Comparison of ENCODE assay signal across 28 mouse cellular contexts in genomic region chr8:105993226-105993625, GRCm38 (mm10). TPM values are rescaled to one million over a fixed set of nuclear protein-coding genes. Genes with fewer than 3 reads are reported as not detected.
"Had no signal": no experiment of that assay in that cellular context is flagged by ENCODE, and none has a peak within 500 bp of the region (broad histone marks: within the 10 kb centered on the region; RNA-seq: fewer than 3 reads in every experiment).

No protein-coding gene starts in this region.

- ATAC-seq: intestine, postnatal 0 days had no signal

- DNase-seq: kidney, adult 2 months; kidney, postnatal 25 days; layer of hippocampus, postnatal 36 days; lung, adult 2 months; midbrain, embryonic 14.5 days had no signal

- H3K4me3 ChIP-seq: layer of hippocampus, adult 2 months; left cerebral cortex, adult 2 months had no signal

- H3K4me2 ChIP-seq: midbrain, embryonic 11.5 days had no signal

- H3K27ac ChIP-seq: kidney, postnatal 0 days; layer of hippocampus, adult 2 months; left cerebral cortex, adult 2 months; stomach, postnatal 0 days had no signal

RNA-seq across cellular contexts. Expression of gene Dpep2nb, which starts 12.5 kb away (rescaled TPM):
- total RNA-seq: layer of hippocampus, adult 2 months; layer of hippocampus, postnatal 10 days; left cerebral cortex, adult 2 months; left cerebral cortex, postnatal 10 days; megakaryocyte progenitor cell, adult 5-6 weeks; megakaryocyte-erythroid progenitor cell, adult 5-6 weeks; midbrain, postnatal 0 days had no signal
- polyA plus RNA-seq: intestine, embryonic 14.5 days; intestine, postnatal 0 days; kidney, postnatal 0 days; large intestine, adult 2 months; limb, embryonic 11.5 days; lung, adult 2 months; lung, embryonic 16.5 days; midbrain, embryonic 11.5 days; midbrain, embryonic 14.5 days; midbrain, postnatal 0 days; neural tube, embryonic 11.5 days; small intestine, adult 2 months; spleen, adult 2 months; stomach, postnatal 0 days had no signal

RNA-seq across cellular contexts. Expression of gene Dpep3, which starts 14.0 kb away (rescaled TPM):
- total RNA-seq: layer of hippocampus, adult 2 months; layer of hippocampus, postnatal 10 days; layer of hippocampus, postnatal 36 days; left cerebral cortex, adult 2 months; left cerebral cortex, postnatal 10 days; left cerebral cortex, postnatal 36 days; megakaryocyte progenitor cell, adult 5-6 weeks; megakaryocyte-erythroid progenitor cell, adult 5-6 weeks; midbrain, postnatal 0 days had no signal
- polyA plus RNA-seq: intestine, embryonic 14.5 days; intestine, postnatal 0 days; kidney, embryonic 14.5 days; kidney, postnatal 0 days; limb, embryonic 11.5 days; lung, embryonic 16.5 days; midbrain, embryonic 11.5 days; midbrain, embryonic 14.5 days; midbrain, postnatal 0 days; neural tube, embryonic 11.5 days; neural tube, embryonic 14.5 days; stomach, embryonic 14.5 days; stomach, postnatal 0 days; thymus, postnatal 0 days had no signal
